Mouse (Mus musculus): ENCODE measurements at regions not wholly inside any gene's neighbourhood (a gene's known extent, or its start where the extent isn't known, plus 50 kb on each side); places are given as distances from the start of the nearest gene placed in this dataset.

DNA sequence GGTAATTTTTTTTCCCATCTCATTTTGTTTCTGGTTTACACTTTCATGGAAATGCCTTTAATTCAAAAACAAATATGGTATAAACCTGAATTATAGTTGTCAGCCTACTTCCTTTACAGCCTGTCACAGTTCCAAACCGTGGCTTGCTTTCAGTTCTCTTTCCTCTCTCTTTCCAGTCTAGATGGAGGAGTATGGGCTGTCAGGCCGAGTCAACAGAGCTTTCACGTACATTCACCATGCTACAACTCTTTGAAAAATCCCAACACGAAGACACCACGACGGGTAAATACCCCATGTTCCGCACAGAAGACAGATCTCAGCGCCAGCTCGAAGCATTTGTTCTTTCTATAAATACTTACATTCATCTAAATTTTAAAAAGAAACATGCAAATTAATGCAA lies 125.2 kb upstream of the Ufm1 start:
- TF ChIP-seq POLR2A (IDR thresholded peaks at IDR 0.05; ENCODE audit: insufficient read depth, low read depth, low read length) (no peak), CTCF (IDR thresholded peaks at IDR 0.05; ENCODE audit: insufficient read depth, low read depth, low read length) (no peak)

All from olfactory bulb, adult 2 months (tissue).